Comparison of ENCODE assay signal across 26 mouse cellular contexts in genomic region chr11:98101332-98101731, GRCm38 (mm10). TPM values are rescaled to one million over a fixed set of nuclear protein-coding genes. Genes with fewer than 3 reads are reported as not detected.
"Had no signal": no experiment of that assay in that cellular context is flagged by ENCODE, and none has a peak within 500 bp of the region (broad histone marks: within the 10 kb centered on the region; RNA-seq: fewer than 3 reads in every experiment).

No protein-coding gene starts in this region.

- H3K27ac ChIP-seq: embryonic facial prominence, embryonic 10.5 days; embryonic facial prominence, embryonic 12.5 days; embryonic facial prominence, embryonic 13.5 days; embryonic facial prominence, embryonic 15.5 days; forebrain, embryonic 10.5 days; forebrain, embryonic 12.5 days; forebrain, embryonic 13.5 days; forebrain, embryonic 15.5 days; gastrocnemius, adult 2 months; heart, adult 2 months; heart, embryonic 10.5 days had no signal

- H3K4me3 ChIP-seq: embryonic facial prominence, embryonic 10.5 days; embryonic facial prominence, embryonic 12.5 days; embryonic facial prominence, embryonic 13.5 days; embryonic facial prominence, embryonic 15.5 days; erythroblast, embryonic 14.5 days; forebrain, embryonic 10.5 days; forebrain, embryonic 12.5 days; forebrain, embryonic 13.5 days; forebrain, embryonic 15.5 days; gastrocnemius, adult 2 months; heart, adult 2 months; heart, embryonic 10.5 days had no signal

- H3K9me3 ChIP-seq: embryonic facial prominence, embryonic 10.5 days; embryonic facial prominence, embryonic 12.5 days; embryonic facial prominence, embryonic 13.5 days; embryonic facial prominence, embryonic 15.5 days; forebrain, embryonic 10.5 days; forebrain, embryonic 12.5 days; forebrain, embryonic 13.5 days; forebrain, embryonic 15.5 days; heart, embryonic 10.5 days had no signal

- H3K27me3 ChIP-seq: embryonic facial prominence, embryonic 12.5 days; embryonic facial prominence, embryonic 13.5 days; embryonic facial prominence, embryonic 15.5 days; forebrain, embryonic 12.5 days; forebrain, embryonic 13.5 days; forebrain, embryonic 15.5 days had no signal

- H3K4me1 ChIP-seq: embryonic facial prominence, embryonic 10.5 days; embryonic facial prominence, embryonic 12.5 days; embryonic facial prominence, embryonic 13.5 days; embryonic facial prominence, embryonic 15.5 days; forebrain, embryonic 10.5 days; forebrain, embryonic 12.5 days; forebrain, embryonic 13.5 days; forebrain, embryonic 15.5 days; heart, embryonic 10.5 days had no signal

- H3K9ac ChIP-seq: embryonic facial prominence, embryonic 12.5 days; embryonic facial prominence, embryonic 13.5 days; embryonic facial prominence, embryonic 15.5 days; forebrain, embryonic 12.5 days; forebrain, embryonic 13.5 days; forebrain, embryonic 15.5 days; forebrain, postnatal 0 days had no signal

- DNase-seq: cerebellum, postnatal 10 days; cerebellum, postnatal 14 days; cerebellum, postnatal 25 days; cerebellum, postnatal 36 days; embryo, embryonic 11 days; forebrain, postnatal 0 days; gastrocnemius, adult 2 months; gastrocnemius, postnatal 10 days; gastrocnemius, postnatal 14 days; gastrocnemius, postnatal 25 days; gastrocnemius, postnatal 36 days; heart, adult 11 months; heart, adult 18-20 months; heart, adult 2 months had no signal

- H3K4me2 ChIP-seq: embryonic facial prominence, embryonic 12.5 days; embryonic facial prominence, embryonic 13.5 days; embryonic facial prominence, embryonic 15.5 days; forebrain, embryonic 12.5 days; forebrain, embryonic 13.5 days; forebrain, embryonic 15.5 days had no signal

RNA-seq across cellular contexts. Expression of gene Stac2, which starts 48.1 kb away (rescaled TPM):
- total RNA-seq: common myeloid progenitor, adult 5-6 weeks; granulocyte monocyte progenitor cell, adult 5-6 weeks had no signal
- polyA plus RNA-seq: erythroblast, embryonic 14.5 days had no signal
